Mouse (Mus musculus): ENCODE measurements around the gene Cecr2. TPM values are rescaled to one million over a fixed set of nuclear protein-coding genes. Genes with fewer than 3 reads are reported as not detected.

Gene Cecr2
- polyA plus RNA-seq, 1 experiment from 2014 or later: 7.2 TPM

- no peaks in the 10 kb centered on the region for H3K36me3 ChIP-seq (replicated peaks; ENCODE audit: control insufficient read depth, insufficient read depth, low read depth, low read length)
- no peak overlapping the region for H3K4me2 ChIP-seq (ENCODE audit: low read depth, low read length)
- H3K9ac ChIP-seq (replicated peaks; ENCODE audit: low read length): no peak overlapping the region
- ATAC-seq (replicated peaks; ENCODE audit: insufficient number of reproducible peaks, low FRiP score, low TSS enrichment, low read depth): no peak
- H3K27me3 ChIP-seq (ENCODE audit: control insufficient read depth, insufficient read depth, low read length): no peaks in the 10 kb centered on the region
- H3K9me3 ChIP-seq (replicated peaks; ENCODE audit: control insufficient read depth, low read length): no peaks in the 10 kb centered on the region
- 43% methylated on average over 7 of the region's 7 CpGs for WGBS
- H3K4me1 ChIP-seq (ENCODE audit: control insufficient read depth, insufficient read depth, low read length): no peaks in the 10 kb centered on the region
- no peak for DNase-seq (ENCODE audit: low spot score)
- no peak overlapping the region for H3K4me3 ChIP-seq (ENCODE audit: low read depth, low read length)
- no peak overlapping the region for H3K27ac ChIP-seq (replicated peaks; ENCODE audit: low read depth, low read length)
Measured at GRCm38 (mm10) chr6:120652666-120653065, 13.5 kb upstream of the Cecr2 start.

- Histone ChIP-seq H3K9me3 (replicated peaks; ENCODE audit: control insufficient read depth, low read length) (no peaks in the 10 kb centered on the region), H3K27me3 (ENCODE audit: control insufficient read depth, insufficient read depth, low read length) (no peaks in the 10 kb centered on the region), H3K4me2 (ENCODE audit: low read depth, low read length) (no peak overlapping the region), H3K4me3 (ENCODE audit: low read depth, low read length) (no peak overlapping the region), H3K36me3 (replicated peaks; ENCODE audit: control insufficient read depth, insufficient read depth, low read depth, low read length) (no peaks in the 10 kb centered on the region), H3K4me1 (ENCODE audit: control insufficient read depth, insufficient read depth, low read length) (no peaks in the 10 kb centered on the region), H3K27ac (replicated peaks; ENCODE audit: low read depth, low read length) (no peak overlapping the region), H3K9ac (replicated peaks; ENCODE audit: low read length) (no peak overlapping the region)
- DNase-seq (ENCODE audit: low spot score): no peak
- WGBS: 82% methylated on average over 3 of the region's 3 CpGs
- no peak for ATAC-seq (replicated peaks; ENCODE audit: insufficient number of reproducible peaks, low FRiP score, low TSS enrichment, low read depth)
Measured at GRCm38 (mm10) chr6:120655702-120656101, 10.5 kb upstream of the Cecr2 start.

- no peaks in the 10 kb centered on the region for H3K36me3 ChIP-seq (replicated peaks; ENCODE audit: control insufficient read depth, insufficient read depth, low read depth, low read length)
- no peaks in the 10 kb centered on the region for H3K4me1 ChIP-seq (ENCODE audit: control insufficient read depth, insufficient read depth, low read length)
- H3K4me2 ChIP-seq (ENCODE audit: low read depth, low read length): no peak overlapping the region
- no peaks in the 10 kb centered on the region for H3K9me3 ChIP-seq (replicated peaks; ENCODE audit: control insufficient read depth, low read length)
- no peak overlapping the region for H3K27ac ChIP-seq (replicated peaks; ENCODE audit: low read depth, low read length)
- no peaks in the 10 kb centered on the region for H3K27me3 ChIP-seq (ENCODE audit: control insufficient read depth, insufficient read depth, low read length)
- no peak overlapping the region for H3K9ac ChIP-seq (replicated peaks; ENCODE audit: low read length)
- DNase-seq (ENCODE audit: low spot score) (no peak), ATAC-seq (replicated peaks; ENCODE audit: insufficient number of reproducible peaks, low FRiP score, low TSS enrichment, low read depth) (no peak)
- WGBS: 77% methylated on average over 7 of the region's 7 CpGs
- no peak overlapping the region for H3K4me3 ChIP-seq (ENCODE audit: low read depth, low read length)
Measured at GRCm38 (mm10) chr6:120658848-120659247, 7.3 kb upstream of the Cecr2 start.

GRCm38 (mm10) chr6:120665415-120665815, 754 bp upstream of the Cecr2 start:
- ATAC-seq (replicated peaks; ENCODE audit: insufficient number of reproducible peaks, low FRiP score, low TSS enrichment, low read depth): peak; percentile 79
- Histone ChIP-seq H3K27me3 (ENCODE audit: control insufficient read depth, insufficient read depth, low read length) (no peaks in the 10 kb centered on the region), H3K4me1 (ENCODE audit: control insufficient read depth, insufficient read depth, low read length) (no peaks in the 10 kb centered on the region), H3K9me3 (replicated peaks; ENCODE audit: control insufficient read depth, low read length) (no peaks in the 10 kb centered on the region), H3K27ac (replicated peaks; ENCODE audit: low read depth, low read length) (peak overlapping the region; percentile 99), H3K4me2 (ENCODE audit: low read depth, low read length) (peak overlapping the region; percentile 70), H3K9ac (replicated peaks; ENCODE audit: low read length) (peak overlapping the region; percentile 91), H3K36me3 (replicated peaks; ENCODE audit: control insufficient read depth, insufficient read depth, low read depth, low read length) (no peaks in the 10 kb centered on the region), H3K4me3 (ENCODE audit: low read depth, low read length) (peak overlapping the region; percentile 87)
- DNase-seq (ENCODE audit: low spot score): peak; percentile 83
- WGBS: under 1% methylated on average over 21 of the region's 21 CpGs

GRCm38 (mm10) chr6:120666761-120667421, 722 bp downstream of the Cecr2 start:
- H3K4me3 ChIP-seq (ENCODE audit: low read depth, low read length): peak overlapping the region; percentile 87
- DNase-seq (ENCODE audit: low spot score) (peak; percentile 61), ATAC-seq (replicated peaks; ENCODE audit: insufficient number of reproducible peaks, low FRiP score, low TSS enrichment, low read depth) (peak; percentile 58)
- H3K9me3 ChIP-seq (replicated peaks; ENCODE audit: control insufficient read depth, low read length): no peaks in the 10 kb centered on the region
- under 1% methylated on average over 48 of the region's 87 CpGs for WGBS
- H3K9ac ChIP-seq (replicated peaks; ENCODE audit: low read length): peak overlapping the region; percentile 91
- H3K4me1 ChIP-seq (ENCODE audit: control insufficient read depth, insufficient read depth, low read length): no peaks in the 10 kb centered on the region
- peak overlapping the region; percentile 70 for H3K4me2 ChIP-seq (ENCODE audit: low read depth, low read length)
- H3K27ac ChIP-seq (replicated peaks; ENCODE audit: low read depth, low read length): peak overlapping the region; percentile 99
- H3K36me3 ChIP-seq (replicated peaks; ENCODE audit: control insufficient read depth, insufficient read depth, low read depth, low read length): no peaks in the 10 kb centered on the region
- no peaks in the 10 kb centered on the region for H3K27me3 ChIP-seq (ENCODE audit: control insufficient read depth, insufficient read depth, low read length)

- 0 out of 2 replicates have a peak overlapping the region, but pooled peaks have one; percentile 99 for H3K27ac ChIP-seq (replicated peaks; ENCODE audit: low read depth, low read length)
- peak overlapping the region; percentile 91 for H3K9ac ChIP-seq (replicated peaks; ENCODE audit: low read length)
- H3K4me2 ChIP-seq (ENCODE audit: low read depth, low read length): peak overlapping the region; percentile 70
- no peak for DNase-seq (ENCODE audit: low spot score)
- ATAC-seq (replicated peaks; ENCODE audit: insufficient number of reproducible peaks, low FRiP score, low TSS enrichment, low read depth): no peak
- no peaks in the 10 kb centered on the region for H3K4me1 ChIP-seq (ENCODE audit: control insufficient read depth, insufficient read depth, low read length)
- H3K36me3 ChIP-seq (replicated peaks; ENCODE audit: control insufficient read depth, insufficient read depth, low read depth, low read length): no peaks in the 10 kb centered on the region
- WGBS: 0% methylated on average over 7 of the region's 7 CpGs
- no peaks in the 10 kb centered on the region for H3K27me3 ChIP-seq (ENCODE audit: control insufficient read depth, insufficient read depth, low read length)
- peak overlapping the region; percentile 87 for H3K4me3 ChIP-seq (ENCODE audit: low read depth, low read length)
- no peaks in the 10 kb centered on the region for H3K9me3 ChIP-seq (replicated peaks; ENCODE audit: control insufficient read depth, low read length)
Measured at GRCm38 (mm10) chr6:120667422-120667781, 1.2 kb downstream of the Cecr2 start.

GRCm38 (mm10) chr6:120667911-120668310, 1.7 kb downstream of the Cecr2 start:
- no peaks in the 10 kb centered on the region for H3K27me3 ChIP-seq (ENCODE audit: control insufficient read depth, insufficient read depth, low read length)
- H3K4me2 ChIP-seq (ENCODE audit: low read depth, low read length): peak overlapping the region; percentile 70
- H3K4me1 ChIP-seq (ENCODE audit: control insufficient read depth, insufficient read depth, low read length): no peaks in the 10 kb centered on the region
- no peak overlapping the region for H3K9ac ChIP-seq (replicated peaks; ENCODE audit: low read length)
- no peaks in the 10 kb centered on the region for H3K36me3 ChIP-seq (replicated peaks; ENCODE audit: control insufficient read depth, insufficient read depth, low read depth, low read length)
- DNase-seq (ENCODE audit: low spot score) (no peak), ATAC-seq (replicated peaks; ENCODE audit: insufficient number of reproducible peaks, low FRiP score, low TSS enrichment, low read depth) (no peak)
- no peaks in the 10 kb centered on the region for H3K9me3 ChIP-seq (replicated peaks; ENCODE audit: control insufficient read depth, low read length)
- WGBS: 17% methylated on average over 7 of the region's 7 CpGs
- peak overlapping the region; percentile 87 for H3K4me3 ChIP-seq (ENCODE audit: low read depth, low read length)
- H3K27ac ChIP-seq (replicated peaks; ENCODE audit: low read depth, low read length): no peak overlapping the region

GRCm38 (mm10) chr6:120674121-120674520, 8.0 kb downstream of the Cecr2 start:
- Histone ChIP-seq H3K9ac (replicated peaks; ENCODE audit: low read length) (no peak overlapping the region), H3K36me3 (replicated peaks; ENCODE audit: control insufficient read depth, insufficient read depth, low read depth, low read length) (no peaks in the 10 kb centered on the region), H3K27me3 (ENCODE audit: control insufficient read depth, insufficient read depth, low read length) (no peaks in the 10 kb centered on the region), H3K4me1 (ENCODE audit: control insufficient read depth, insufficient read depth, low read length) (no peaks in the 10 kb centered on the region), H3K4me3 (ENCODE audit: low read depth, low read length) (no peak overlapping the region), H3K9me3 (replicated peaks; ENCODE audit: control insufficient read depth, low read length) (no peaks in the 10 kb centered on the region), H3K4me2 (ENCODE audit: low read depth, low read length) (no peak overlapping the region), H3K27ac (replicated peaks; ENCODE audit: low read depth, low read length) (no peak overlapping the region)
- ATAC-seq (replicated peaks; ENCODE audit: insufficient number of reproducible peaks, low FRiP score, low TSS enrichment, low read depth) (no peak), DNase-seq (ENCODE audit: low spot score) (no peak)
- WGBS: 74% methylated on average over 5 of the region's 5 CpGs
